In the genomic region with DNA sequence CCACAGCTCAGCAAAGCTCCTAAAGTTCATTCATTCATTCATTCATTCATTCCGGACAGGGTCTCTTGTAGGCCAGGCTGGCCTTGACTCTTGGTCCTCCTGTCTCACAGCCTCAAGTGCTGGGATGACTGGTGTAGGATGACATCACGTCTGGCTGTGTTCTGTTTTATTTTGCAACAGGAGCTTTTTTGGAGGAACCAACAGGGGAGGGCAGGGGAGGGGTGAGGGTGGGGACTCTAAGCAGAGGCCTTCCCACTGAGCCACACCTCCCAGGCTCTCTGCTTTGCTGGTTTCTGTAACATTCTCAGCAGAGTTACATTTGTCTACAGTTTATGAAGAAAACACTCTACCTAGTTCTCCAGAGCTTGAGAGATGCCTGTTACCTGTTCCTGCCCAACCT, we compare ENCODE assay signal across 22 mouse cellular contexts. TPM values are rescaled to one million over a fixed set of nuclear protein-coding genes. Genes with fewer than 3 reads are reported as not detected.
DNase-seq lines count a peak whose midpoint lies in the region; ATAC-seq and TF ChIP-seq lines count a peak whose summit lies in the region.
"Had no signal": no experiment of that assay in that cellular context is flagged by ENCODE, and none has a peak within 500 bp of the region (broad histone marks: within the 10 kb centered on the region; RNA-seq: fewer than 3 reads in every experiment).

No protein-coding gene starts in this region.

- peak overlapping the region; percentile 90 for H3K27ac ChIP-seq in layer of hippocampus, adult 2 months
- H3K27ac ChIP-seq: hindbrain, embryonic 12.5 days; liver, embryonic 14.5 days; midbrain, embryonic 13.5 days; stomach, embryonic 15.5 days had no signal

- no peak overlapping the region for H3K4me3 ChIP-seq in layer of hippocampus, adult 2 months
- H3K4me3 ChIP-seq: hindbrain, embryonic 12.5 days; midbrain, embryonic 13.5 days; stomach, embryonic 15.5 days had no signal

- peak; percentile 70 for ATAC-seq in megakaryocyte progenitor cell, adult 5-6 weeks (replicated peaks; ENCODE audit: poor library complexity)
- no peak for ATAC-seq in frontal cortex, adult (ENCODE audit: low TSS enrichment)
- ATAC-seq: forebrain, postnatal 0 days; midbrain, embryonic 13.5 days had no signal

- peak; percentile 44 for DNase-seq in adrenal gland, adult 2 months
- DNase-seq in adrenal gland, postnatal 10 days: no peak
- DNase-seq in layer of hippocampus, adult 2 months (ENCODE audit: low spot score in 2 of 2): no peak
- no peak for DNase-seq in layer of hippocampus, postnatal 14 days (ENCODE audit: low spot score in 2 of 2)
- DNase-seq in NIH3T3 (ENCODE audit: low read depth): peak; percentile 83
- no peak for DNase-seq in urinary bladder, postnatal 4 days (ENCODE audit: low spot score in 2 of 2)
- DNase-seq: cerebellum, adult 18-20 months; cerebellum, postnatal 36 days; forebrain, postnatal 0 days; gastrocnemius, postnatal 10 days; kidney, adult 9 months; kidney, postnatal 36 days; lung, postnatal 4 days; right cerebral cortex, adult 18-20 months; thymus, adult 2 months had no signal

- no peak for TF ChIP-seq CTCF in layer of hippocampus, adult 2 months (conservative IDR thresholded peaks at IDR 0.05)

RNA-seq across cellular contexts. Expression of a gene that starts 6.5 kb away (rescaled TPM):
- total RNA-seq in adrenal gland, adult 2 months (2021): 10 to 100 TPM; 36.5 to 40.8 TPM
- 36.3 and 37.8 TPM in 2 replicates for polyA plus RNA-seq in adrenal gland, adult 2 months (2012; rRNA removed)
- total RNA-seq in adrenal gland, postnatal 10 days (2021): 10 to 100 TPM; 37.1 to 41.3 TPM
- total RNA-seq in layer of hippocampus, adult 2 months (2021): 10 to 100 TPM; 51.7 to 51.9 TPM
- total RNA-seq in layer of hippocampus, postnatal 14 days (2021): 10 to 100 TPM; 38.3 to 44.7 TPM
- total RNA-seq in megakaryocyte progenitor cell, adult 5-6 weeks (2015): 26.5 and 32.3 TPM in 2 replicates
- 24.4 and 29.8 TPM in 2 replicates for total RNA-seq in megakaryocyte progenitor cell, adult 5-6 weeks (2017)

RNA-seq across cellular contexts. Expression of a gene that starts 21.2 kb away (rescaled TPM):
- total RNA-seq in adrenal gland, adult 2 months (2021): 10 to 100 TPM; 13.2 to 13.3 TPM
- 12.3 and 21.5 TPM in 2 replicates for polyA plus RNA-seq in adrenal gland, adult 2 months (2012; rRNA removed)
- 10 to 100 TPM; 11.5 to 11.7 TPM for total RNA-seq in adrenal gland, postnatal 10 days (2021)
- total RNA-seq in layer of hippocampus, adult 2 months (2021): 10 to 100 TPM; 18.1 to 19.5 TPM
- total RNA-seq in layer of hippocampus, postnatal 14 days (2021): 10 to 100 TPM; 19.6 to 19.8 TPM
- total RNA-seq in megakaryocyte progenitor cell, adult 5-6 weeks (2015): 11.1 and 13.6 TPM in 2 replicates
- total RNA-seq in megakaryocyte progenitor cell, adult 5-6 weeks (2017): 24.8 and 27.4 TPM in 2 replicates

RNA-seq across cellular contexts. Expression of a gene that starts 21.5 kb away (rescaled TPM):
- total RNA-seq in adrenal gland, adult 2 months (2021): 1 to 10 TPM; 6.5 to 8.3 TPM
- 16.9 and 20.2 TPM in 2 replicates for polyA plus RNA-seq in adrenal gland, adult 2 months (2012; rRNA removed)
- 1 to 10 TPM; 5.0 to 6.0 TPM for total RNA-seq in adrenal gland, postnatal 10 days (2021)
- total RNA-seq in layer of hippocampus, adult 2 months (2021): 1 to 10 TPM; 6.1 to 6.9 TPM
- 1 to 10 TPM; 4.5 to 6.7 TPM for total RNA-seq in layer of hippocampus, postnatal 14 days (2021)
- 6.3 and 7.2 TPM in 2 replicates for total RNA-seq in megakaryocyte progenitor cell, adult 5-6 weeks (2015)
- 0.74 and 1.2 TPM in 2 replicates for total RNA-seq in megakaryocyte progenitor cell, adult 5-6 weeks (2017)

RNA-seq across cellular contexts. Expression of a gene that starts 28.2 kb away (rescaled TPM):
- total RNA-seq in adrenal gland, adult 2 months (2021): 10 to 100 TPM in 1 of 2 experiments, 1 to 10 TPM in 1; 5.8 to 34.5 TPM
- 2.6 and 3.2 TPM in 2 replicates for polyA plus RNA-seq in adrenal gland, adult 2 months (2012; rRNA removed)
- 10 to 100 TPM in 1 of 2 experiments, 1 to 10 TPM in 1; 1.2 to 12.9 TPM for total RNA-seq in adrenal gland, postnatal 10 days (2021)
- total RNA-seq in layer of hippocampus, adult 2 months (2021): 10 to 100 TPM; 12.8 to 14.1 TPM
- total RNA-seq in layer of hippocampus, postnatal 14 days (2021): 1 to 10 TPM; 6.1 to 6.5 TPM
- 18.2 and 28.4 TPM in 2 replicates for total RNA-seq in megakaryocyte progenitor cell, adult 5-6 weeks (2015)
- 12.7 and 13.2 TPM in 2 replicates for total RNA-seq in megakaryocyte progenitor cell, adult 5-6 weeks (2017)
- polyA plus RNA-seq: embryonic facial prominence, embryonic 11.5 days; hindbrain, embryonic 12.5 days; midbrain, embryonic 13.5 days had no signal

RNA-seq across cellular contexts. Expression of a gene that starts 43.8 kb away (rescaled TPM):
- total RNA-seq in adrenal gland, adult 2 months (2021): 10 to 100 TPM; 21.7 to 25.5 TPM
- polyA plus RNA-seq in adrenal gland, adult 2 months (2012; rRNA removed): 92.3 and 94.7 TPM in 2 replicates
- 10 to 100 TPM; 18.8 to 29.0 TPM for total RNA-seq in adrenal gland, postnatal 10 days (2021)
- total RNA-seq in layer of hippocampus, adult 2 months (2021): 10 to 100 TPM; 36.4 to 36.5 TPM
- total RNA-seq in layer of hippocampus, postnatal 14 days (2021): 10 to 100 TPM; 28.2 to 34.7 TPM
- total RNA-seq in megakaryocyte progenitor cell, adult 5-6 weeks (2015): 10.7 and 11.2 TPM in 2 replicates
- 26.5 and 31.6 TPM in 2 replicates for total RNA-seq in megakaryocyte progenitor cell, adult 5-6 weeks (2017)

Comparison
In these comparisons a context has a peak if more than half of its experiments do, and no peak if none do; other contexts are left out.
1. DNase-seq: peak in adrenal gland, adult 2 months (single experiment) and NIH3T3 (single experiment); none in adrenal gland, postnatal 10 days (single experiment), layer of hippocampus, adult 2 months (0 of 2), layer of hippocampus, postnatal 14 days (0 of 2) and urinary bladder, postnatal 4 days (0 of 2).